Mouse (Mus musculus) liver, adult 2 months (tissue): ENCODE measurements around the gene Ndufb4.

Experiments used
- CTCF ChIP-seq: fragments of 200-500 bp; IDR thresholded peaks from 2 replicates; pipeline ENCODE4 v1.5.1; 2011; ENCODE audit warnings: low read depth, low read length, control low read depth
- POLR2A ChIP-seq: fragments of 200-500 bp; IDR thresholded peaks from 2 replicates; pipeline ENCODE4 v1.6.1; 2011; ENCODE audit warnings: low read length, control low read depth; ENCODE audit not compliant: insufficient read depth; ENCODE audit errors: extremely low read depth

GRCm38 (mm10) chr16:37617695-37618094 is 36.6 kb downstream of the Ndufb4 start:
- TF ChIP-seq CTCF, result no peak
- no peak for TF ChIP-seq POLR2A
